Mouse (Mus musculus) ES-Bruce4 (cell line): Measurements from ENCODE around the gene Atp6v0e2. TPM values are rescaled to one million over a fixed set of nuclear protein-coding genes. Genes with fewer than 3 reads are reported as not detected.

Source experiments
- H3K27ac ChIP-seq: 2 replicates; pipeline ENCODE4 v1.5.1; 2012; ENCODE audit warnings: low read length, inconsistent platforms; ENCODE audit not compliant: insufficient read depth
- H3K27me3 ChIP-seq: 2 replicates; pipeline ENCODE4 v1.6.1; 2012; ENCODE audit warnings: mild to moderate bottlenecking, low read length, inconsistent platforms; ENCODE audit not compliant: control insufficient read depth, poor library complexity, insufficient read depth, severe bottlenecking
- H3K36me3 ChIP-seq: 2 replicates; pipeline ENCODE4 v1.6.1; 2012; ENCODE audit warnings: inconsistent platforms, mild to moderate bottlenecking, low read length, moderate library complexity; ENCODE audit not compliant: control insufficient read depth, poor library complexity, insufficient read depth, severe bottlenecking
- H3K4me1 ChIP-seq: one replicate; pipeline ENCODE4 v1.8.1; 2011; ENCODE audit warnings: low read length; ENCODE audit not compliant: control insufficient read depth, insufficient read depth
- H3K4me3 ChIP-seq: 2 replicates; pipeline ENCODE4 v1.5.1; 2011; ENCODE audit warnings: low read depth, mild to moderate bottlenecking, low read length
- H3K9ac ChIP-seq: 2 replicates; pipeline ENCODE4 v1.6.1; 2012; ENCODE audit warnings: low read depth, mild to moderate bottlenecking, inconsistent platforms; ENCODE audit not compliant: poor library complexity, severe bottlenecking
- H3K9me3 ChIP-seq: replicated peaks from 2 replicates; pipeline ENCODE4 v1.6.1; 2012; ENCODE audit warnings: mild to moderate bottlenecking, low read length, inconsistent platforms; ENCODE audit not compliant: control insufficient read depth, poor library complexity, insufficient read depth, severe bottlenecking
- CTCF ChIP-seq: IDR thresholded peaks from one replicate; pipeline ENCODE4 v1.8.1; 2011; ENCODE audit warnings: low read depth, low read length
- EP300 ChIP-seq: IDR thresholded peaks from 2 replicates; pipeline ENCODE4 v1.6.1; 2011; ENCODE audit warnings: low read depth, low read length; ENCODE audit not compliant: insufficient read depth
- POLR2A ChIP-seq: IDR thresholded peaks from one replicate; pipeline ENCODE4 v1.8.1; 2011; ENCODE audit warnings: low read length; ENCODE audit not compliant: insufficient read depth
- polyA plus RNA-seq: library from polyadenylated mRNA; stranded (reverse); fragments of >200 nt; gene quantifications from 2 replicates; pipeline ENCODE4 v1.2.4, GENCODE M21; 2011; ENCODE audit warnings: low read depth; ENCODE audit not compliant: missing spikeins, insufficient read depth, insufficient read length

Gene Atp6v0e2
- polyA plus RNA-seq, 1 experiment = 16.9 TPM

GRCm38 (mm10) chr6:48536091-48536490, 1.3 kb upstream of the Atp6v0e2 start:
- TF ChIP-seq EP300 (no peak), CTCF (no peak), POLR2A (no peak)
- H3K4me3 ChIP-seq = no peak overlapping the region
- H3K9ac ChIP-seq = no peak overlapping the region
- no peaks in the 10 kb centered on the region for H3K36me3 ChIP-seq
- no peaks in the 10 kb centered on the region for H3K27me3 ChIP-seq
- no peaks in the 10 kb centered on the region for H3K9me3 ChIP-seq
- no peak overlapping the region for H3K27ac ChIP-seq
- peaks cover 2% of the 10 kb centered on the region for H3K4me1 ChIP-seq

- peaks cover 2% of the 10 kb centered on the region for H3K4me1 ChIP-seq
- no peaks in the 10 kb centered on the region for H3K36me3 ChIP-seq
- no peak overlapping the region for H3K4me3 ChIP-seq
- no peaks in the 10 kb centered on the region for H3K27me3 ChIP-seq
- no peak for TF ChIP-seq POLR2A
- TF ChIP-seq CTCF = peak; percentile 35
- no peak for TF ChIP-seq EP300
- no peaks in the 10 kb centered on the region for H3K9me3 ChIP-seq
- H3K9ac ChIP-seq = no peak overlapping the region
- H3K27ac ChIP-seq = no peak overlapping the region
These were observed 1.7 kb downstream of the Atp6v0e2 start for GRCm38 (mm10) chr6:48538841-48539737.

GRCm38 (mm10) chr6:48539860-48540259, 2.4 kb downstream of the Atp6v0e2 start:
- no peaks in the 10 kb centered on the region for H3K9me3 ChIP-seq
- TF ChIP-seq CTCF (no peak), EP300 (no peak), POLR2A (no peak)
- peaks cover 2% of the 10 kb centered on the region for H3K4me1 ChIP-seq
- no peaks in the 10 kb centered on the region for H3K27me3 ChIP-seq
- H3K9ac ChIP-seq = no peak overlapping the region
- no peaks in the 10 kb centered on the region for H3K36me3 ChIP-seq
- H3K4me3 ChIP-seq = no peak overlapping the region
- no peak overlapping the region for H3K27ac ChIP-seq

- Histone ChIP-seq H3K9me3 (no peaks in the 10 kb centered on the region), H3K9ac (no peak overlapping the region), H3K4me3 (no peak overlapping the region), H3K27me3 (no peaks in the 10 kb centered on the region), H3K36me3 (no peaks in the 10 kb centered on the region), H3K4me1 (peaks cover 2% of the 10 kb centered on the region), H3K27ac (no peak overlapping the region)
- TF ChIP-seq EP300 (no peak), CTCF (no peak), POLR2A (no peak)
These were observed 3.3 kb downstream of the Atp6v0e2 start for GRCm38 (mm10) chr6:48540721-48541120.

GRCm38 (mm10) chr6:48541560-48542450, 4.4 kb downstream of the Atp6v0e2 start:
- H3K27ac ChIP-seq = no peak overlapping the region
- H3K4me1 ChIP-seq = peaks cover 5% of the 10 kb centered on the region
- H3K27me3 ChIP-seq = no peaks in the 10 kb centered on the region
- H3K9ac ChIP-seq = no peak overlapping the region
- H3K9me3 ChIP-seq = no peaks in the 10 kb centered on the region
- H3K36me3 ChIP-seq = no peaks in the 10 kb centered on the region
- H3K4me3 ChIP-seq = no peak overlapping the region
- TF ChIP-seq EP300 = no peak
- TF ChIP-seq POLR2A = no peak
- no peak for TF ChIP-seq CTCF
